Mouse (Mus musculus): ENCODE results near the gene Cd38.

DNA sequence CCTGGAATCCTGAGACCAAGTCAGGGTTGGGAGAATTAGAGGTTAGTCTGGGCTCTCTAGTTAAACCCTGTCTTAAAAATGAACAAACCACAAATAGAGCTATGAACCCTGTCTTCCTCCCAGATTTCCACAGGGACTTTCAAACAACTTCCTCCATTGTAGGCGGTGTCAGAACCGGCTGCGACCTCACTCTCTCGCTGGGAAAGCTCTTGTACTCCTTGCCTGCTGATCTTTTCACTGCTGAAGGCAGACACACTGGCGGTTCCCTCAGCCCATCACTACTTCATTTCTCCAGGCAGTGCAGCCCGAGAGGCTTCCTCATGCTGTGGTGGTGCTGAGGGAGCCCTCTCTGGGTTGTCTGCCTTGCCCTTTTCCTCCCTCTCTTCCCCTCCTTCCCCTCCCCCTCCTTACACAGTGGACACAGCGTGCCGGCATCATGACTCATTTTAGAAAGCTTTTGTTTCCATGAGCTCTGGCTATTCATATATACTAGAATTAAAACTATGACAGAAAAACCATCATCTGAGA is 80.5 kb downstream of the Cd38 start:
- TF ChIP-seq ZC3H11A (IDR thresholded peaks at IDR 0.05; ENCODE audit: borderline replicate concordance, low read depth, low read length) (no peak), ZNF384 (IDR thresholded peaks at IDR 0.05; ENCODE audit: low read depth, low read length) (no peak), CHD2 (IDR thresholded peaks at IDR 0.05; ENCODE audit: low read depth, low read length) (no peak)
